Mouse (Mus musculus): ENCODE results near the gene Szt2. TPM values are rescaled to one million over a fixed set of nuclear protein-coding genes. Genes with fewer than 3 reads are reported as not detected.

The Szt2 gene
- total and polyA plus RNA-seq, 2 experiments from 2014 or later, result 4.6 to 18.8 TPM

GRCm38 (mm10) chr4:118336658-118337057 lies 72.4 kb downstream of the Szt2 start:
- TF ChIP-seq CTCF (IDR thresholded peaks at IDR 0.05), result peak; percentile 78
- no peak overlapping the region for H3K27ac ChIP-seq (ENCODE audit: low read depth, low read length)
- no peaks in the 10 kb centered on the region for H3K9me3 ChIP-seq (ENCODE audit: low read length)
- no peaks in the 10 kb centered on the region for H3K27me3 ChIP-seq (ENCODE audit: insufficient read depth, low read length)
- DNase-seq (ENCODE audit: low spot score) (peak; percentile 85), ATAC-seq (ENCODE audit: low FRiP score) (no peak)
- no peak overlapping the region for H3K9ac ChIP-seq (replicated peaks; ENCODE audit: low read length, poor library complexity, severe bottlenecking)
- H3K4me2 ChIP-seq (ENCODE audit: low read depth, low read length, poor library complexity, severe bottlenecking), result no peak overlapping the region
- no peak overlapping the region for H3K4me3 ChIP-seq (ENCODE audit: low read depth, low read length)
- no peaks in the 10 kb centered on the region for H3K4me1 ChIP-seq (ENCODE audit: insufficient read depth, low read length)
- WGBS, result 17% methylated on average over 7 of the region's 7 CpGs
- H3K36me3 ChIP-seq (ENCODE audit: insufficient read depth, low read length), result no peaks in the 10 kb centered on the region

- no peak overlapping the region for H3K4me2 ChIP-seq (ENCODE audit: low read depth, low read length, poor library complexity, severe bottlenecking)
- H3K9me3 ChIP-seq (ENCODE audit: low read length), result no peaks in the 10 kb centered on the region
- WGBS, result 80% methylated on average over 4 of the region's 4 CpGs
- no peak overlapping the region for H3K9ac ChIP-seq (replicated peaks; ENCODE audit: low read length, poor library complexity, severe bottlenecking)
- no peaks in the 10 kb centered on the region for H3K4me1 ChIP-seq (ENCODE audit: insufficient read depth, low read length)
- TF ChIP-seq CTCF (IDR thresholded peaks at IDR 0.05), result no peak
- no peak for ATAC-seq (ENCODE audit: low FRiP score)
- H3K27me3 ChIP-seq (ENCODE audit: insufficient read depth, low read length), result no peaks in the 10 kb centered on the region
- no peak for DNase-seq (ENCODE audit: low spot score)
- no peak overlapping the region for H3K4me3 ChIP-seq (ENCODE audit: low read depth, low read length)
- H3K27ac ChIP-seq (ENCODE audit: low read depth, low read length), result no peak overlapping the region
- H3K36me3 ChIP-seq (ENCODE audit: insufficient read depth, low read length), result no peaks in the 10 kb centered on the region
Measured at GRCm38 (mm10) chr4:118335991-118336390, 73.1 kb downstream of the Szt2 start.

- Histone ChIP-seq H3K9me3 (ENCODE audit: low read length) (no peaks in the 10 kb centered on the region), H3K27ac (ENCODE audit: low read depth, low read length) (no peak overlapping the region), H3K4me2 (ENCODE audit: low read depth, low read length, poor library complexity, severe bottlenecking) (no peak overlapping the region), H3K27me3 (ENCODE audit: insufficient read depth, low read length) (no peaks in the 10 kb centered on the region), H3K4me3 (ENCODE audit: low read depth, low read length) (no peak overlapping the region), H3K36me3 (ENCODE audit: insufficient read depth, low read length) (no peaks in the 10 kb centered on the region), H3K9ac (replicated peaks; ENCODE audit: low read length, poor library complexity, severe bottlenecking) (no peak overlapping the region), H3K4me1 (ENCODE audit: insufficient read depth, low read length) (no peaks in the 10 kb centered on the region)
- no peak for TF ChIP-seq CTCF (IDR thresholded peaks at IDR 0.05)
- ATAC-seq (ENCODE audit: low FRiP score) (no peak), DNase-seq (ENCODE audit: low spot score) (no peak)
- WGBS, result 58% methylated on average over 4 of the region's 4 CpGs
Measured at GRCm38 (mm10) chr4:118331777-118332176, 77.3 kb downstream of the Szt2 start.

- no peak overlapping the region for H3K27ac ChIP-seq (ENCODE audit: low read depth, low read length)
- ATAC-seq (ENCODE audit: low FRiP score) (no peak), DNase-seq (ENCODE audit: low spot score) (no peak)
- H3K9me3 ChIP-seq (ENCODE audit: low read length), result no peaks in the 10 kb centered on the region
- H3K4me2 ChIP-seq (ENCODE audit: low read depth, low read length, poor library complexity, severe bottlenecking), result no peak overlapping the region
- H3K9ac ChIP-seq (replicated peaks; ENCODE audit: low read length, poor library complexity, severe bottlenecking), result no peak overlapping the region
- no peaks in the 10 kb centered on the region for H3K4me1 ChIP-seq (ENCODE audit: insufficient read depth, low read length)
- WGBS, result 84% methylated on average over 7 of the region's 7 CpGs
- TF ChIP-seq CTCF (IDR thresholded peaks at IDR 0.05), result no peak
- no peaks in the 10 kb centered on the region for H3K36me3 ChIP-seq (ENCODE audit: insufficient read depth, low read length)
- no peak overlapping the region for H3K4me3 ChIP-seq (ENCODE audit: low read depth, low read length)
- H3K27me3 ChIP-seq (ENCODE audit: insufficient read depth, low read length), result no peaks in the 10 kb centered on the region
Measured at GRCm38 (mm10) chr4:118326476-118326875, 82.6 kb downstream of the Szt2 start.

- no peak overlapping the region for H3K4me2 ChIP-seq (ENCODE audit: low read depth, low read length, poor library complexity, severe bottlenecking)
- TF ChIP-seq CTCF (IDR thresholded peaks at IDR 0.05), result no peak
- H3K4me1 ChIP-seq (ENCODE audit: insufficient read depth, low read length), result no peaks in the 10 kb centered on the region
- H3K36me3 ChIP-seq (ENCODE audit: insufficient read depth, low read length), result no peaks in the 10 kb centered on the region
- H3K9ac ChIP-seq (replicated peaks; ENCODE audit: low read length, poor library complexity, severe bottlenecking), result no peak overlapping the region
- DNase-seq (ENCODE audit: low spot score) (no peak), ATAC-seq (ENCODE audit: low FRiP score) (no peak)
- no peaks in the 10 kb centered on the region for H3K9me3 ChIP-seq (ENCODE audit: low read length)
- H3K27me3 ChIP-seq (ENCODE audit: insufficient read depth, low read length), result no peaks in the 10 kb centered on the region
- H3K4me3 ChIP-seq (ENCODE audit: low read depth, low read length), result no peak overlapping the region
- WGBS, result 73% methylated on average over 2 of the region's 2 CpGs
- H3K27ac ChIP-seq (ENCODE audit: low read depth, low read length), result no peak overlapping the region
Measured at GRCm38 (mm10) chr4:118320636-118321035, 88.4 kb downstream of the Szt2 start.

GRCm38 (mm10) chr4:118319706-118320344 lies 89.2 kb downstream of the Szt2 start:
- H3K36me3 ChIP-seq (ENCODE audit: insufficient read depth, low read length), result no peaks in the 10 kb centered on the region
- WGBS, result 28% methylated on average over 8 of the region's 8 CpGs
- no peak overlapping the region for H3K27ac ChIP-seq (ENCODE audit: low read depth, low read length)
- no peaks in the 10 kb centered on the region for H3K27me3 ChIP-seq (ENCODE audit: insufficient read depth, low read length)
- peak overlapping the region; percentile 15; the same call in 1 of the 2 replicates for H3K4me2 ChIP-seq (ENCODE audit: low read depth, low read length, poor library complexity, severe bottlenecking)
- H3K9me3 ChIP-seq (ENCODE audit: low read length), result no peaks in the 10 kb centered on the region
- H3K4me1 ChIP-seq (ENCODE audit: insufficient read depth, low read length), result no peaks in the 10 kb centered on the region
- peak; percentile 69; the same call in 1 of the 2 replicates for ATAC-seq (ENCODE audit: low FRiP score)
- H3K9ac ChIP-seq (replicated peaks; ENCODE audit: low read length, poor library complexity, severe bottlenecking), result 0 out of 2 replicates have a peak overlapping the region, but pooled peaks have one; percentile 8
- DNase-seq (ENCODE audit: low spot score), result peak; percentile 58
- no peak overlapping the region for H3K4me3 ChIP-seq (ENCODE audit: low read depth, low read length)
- TF ChIP-seq CTCF (IDR thresholded peaks at IDR 0.05), result no peak
